Mouse (Mus musculus) intestine, embryonic 15.5 days (tissue): ENCODE data around the gene Etnk2. TPM values are rescaled to one million over a fixed set of nuclear protein-coding genes. Genes with fewer than 3 reads are reported as not detected.
"Not testable (repeated sequence)": the region's sequence is repeated elsewhere in the genome, so short reads cannot be mapped to it uniquely, and the experiment has no call there.

Experiments
- ATAC-seq: fragments of 200-750 bp; cut with Nextera tagmentation; 2 replicates; pipeline ENCODE4 v1.8.0; 2017; ENCODE audit warnings: moderate TSS enrichment, moderate library complexity
- H3K27ac ChIP-seq: fragments of 300-500 bp; sonication (generic); 2 replicates; pipeline ENCODE4 v1.5.1; 2015; ENCODE audit warnings: mild to moderate bottlenecking, inconsistent platforms
- H3K27me3 ChIP-seq: fragments of 300-500 bp; sonication (generic); replicated peaks from 2 replicates; pipeline ENCODE4 v1.6.1; 2015; ENCODE audit warnings: inconsistent platforms
- H3K36me3 ChIP-seq: fragments of 300-500 bp; sonication (generic); 2 replicates; pipeline ENCODE4 v1.6.1; 2015; ENCODE audit warnings: inconsistent platforms
- H3K4me1 ChIP-seq: fragments of 300-500 bp; sonication (generic); replicated peaks from 2 replicates; pipeline ENCODE4 v1.6.1; 2015; ENCODE audit warnings: inconsistent platforms
- H3K4me2 ChIP-seq: fragments of 300-500 bp; sonication (generic); replicated peaks from 2 replicates; pipeline ENCODE4 v1.6.1; 2015; ENCODE audit warnings: mild to moderate bottlenecking, inconsistent platforms
- H3K4me3 ChIP-seq: fragments of 300-500 bp; sonication (generic); replicated peaks from 2 replicates; pipeline ENCODE4 v1.5.1; 2015; ENCODE audit warnings: inconsistent platforms
- H3K9ac ChIP-seq: fragments of 300-500 bp; sonication (generic); 2 replicates; pipeline ENCODE4 v1.6.1; 2015; ENCODE audit warnings: inconsistent platforms
- H3K9me3 ChIP-seq: fragments of 300-500 bp; sonication (generic); 2 replicates; pipeline ENCODE4 v1.6.1; 2016; ENCODE audit warnings: inconsistent platforms
- WGBS: fragments of 180-500 bp; shearing (Covaris S2); methylation state at CpG from one replicate; pipeline ENCODE4 v1.1.7; 2015; 5-methylcytosine and 5-hydroxymethylcytosine counted together
- polyA plus RNA-seq: library from polyadenylated mRNA; unstranded; fragments of >200 nt; fragmentation: Nextera tagmentation; extraction: Ambion mirVana; gene quantifications from 2 replicates; pipeline ENCODE4 v1.2.1, GENCODE M21; 2015

Gene Etnk2
- polyA plus RNA-seq, 1 experiment from 2014 or later = 3.5 TPM

DNA sequence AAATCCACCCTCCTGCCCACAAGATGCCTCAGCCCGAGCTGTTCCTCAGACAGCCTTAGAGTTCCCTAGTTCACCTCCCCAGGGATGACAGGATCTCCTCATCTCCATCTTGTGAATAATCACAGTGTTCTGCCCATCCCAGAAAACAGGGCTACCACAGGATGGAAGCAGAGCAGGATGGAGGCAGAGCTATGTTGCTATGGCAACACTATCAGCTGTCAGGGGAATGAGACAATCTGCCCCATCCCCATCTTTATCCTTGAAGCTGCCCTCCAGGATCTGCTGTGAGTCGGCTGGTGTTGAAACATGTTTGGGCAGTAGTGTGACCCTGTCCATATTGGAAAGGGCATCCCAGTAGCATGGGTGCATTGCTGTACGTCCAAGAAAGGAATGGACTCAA is 32.2 kb upstream of the Etnk2 start:
- 72% methylated on average over 3 of the region's 3 CpGs for WGBS
- Histone ChIP-seq H3K4me3 (no peak overlapping the region), H3K27me3 (peaks cover 5% of the 10 kb centered on the region), H3K27ac (no peak overlapping the region), H3K4me2 (no peak overlapping the region), H3K9me3 (no peaks in the 10 kb centered on the region), H3K4me1 (peaks cover 8% of the 10 kb centered on the region), H3K9ac (no peak overlapping the region), H3K36me3 (no peaks in the 10 kb centered on the region)
- no peak for ATAC-seq

DNA sequence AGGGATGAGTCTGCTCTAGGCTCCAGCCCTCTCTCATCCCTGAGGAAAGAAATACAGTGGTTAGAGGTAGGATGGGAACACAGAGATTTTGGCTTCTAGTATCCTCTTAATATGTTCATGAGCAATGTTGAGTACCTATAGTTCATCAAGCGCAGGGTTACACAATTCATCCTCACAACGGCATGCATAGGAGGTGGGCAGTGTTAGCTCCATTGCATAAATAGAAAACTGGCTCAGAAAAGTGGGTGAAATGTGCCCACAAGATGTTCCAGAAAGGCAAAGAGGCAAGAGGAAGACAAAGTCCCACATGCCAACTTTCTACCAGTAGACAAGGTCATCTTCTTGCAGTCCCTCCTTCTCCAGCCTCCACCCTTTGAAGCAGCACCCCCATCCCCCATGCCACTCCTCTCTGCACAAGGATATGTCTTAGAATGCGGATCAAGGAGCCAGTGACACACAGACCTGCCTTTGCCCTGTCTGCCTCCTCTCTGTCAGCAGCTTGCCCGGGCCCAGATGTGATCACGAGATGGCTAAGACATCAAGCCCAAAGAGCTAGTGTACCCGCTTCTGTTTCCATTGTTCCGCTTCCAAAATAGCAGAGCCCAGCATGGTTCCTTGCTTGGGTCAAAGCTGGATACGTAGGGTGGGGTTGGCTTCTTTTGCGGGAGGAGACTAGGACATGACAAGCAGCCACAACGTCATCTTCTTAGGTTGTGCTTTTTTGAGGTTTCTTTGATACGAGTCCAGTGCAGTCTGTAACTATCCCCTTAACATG is 30.5 kb upstream of the Etnk2 start:
- Histone ChIP-seq H3K36me3 (no peaks in the 10 kb centered on the region), H3K9ac (no peak overlapping the region), H3K4me1 (peaks cover 8% of the 10 kb centered on the region), H3K9me3 (no peaks in the 10 kb centered on the region), H3K27me3 (peaks cover 5% of the 10 kb centered on the region), H3K4me3 (no peak overlapping the region), H3K4me2 (no peak overlapping the region), H3K27ac (no peak overlapping the region)
- ATAC-seq = no peak
- 91% methylated on average over 11 of the region's 11 CpGs for WGBS

DNA sequence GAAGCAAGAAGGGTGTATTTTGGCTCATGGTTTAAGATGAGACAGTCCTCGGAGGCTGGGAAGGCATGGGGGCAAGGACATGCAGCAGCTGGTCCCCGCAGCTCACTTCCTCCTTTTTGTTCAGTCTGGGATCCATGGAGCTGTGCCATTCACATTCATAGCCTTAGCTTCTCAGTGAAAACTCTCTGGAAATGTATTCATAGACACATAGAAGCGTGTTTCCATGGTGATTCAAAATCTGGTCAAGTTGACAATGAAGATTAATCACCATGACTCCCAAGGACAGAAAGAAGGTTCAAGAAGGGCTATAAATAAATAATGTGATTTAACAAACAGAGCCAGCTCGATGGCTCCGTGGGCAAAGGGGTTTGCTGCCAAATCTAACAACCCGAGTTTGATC is 29.4 kb upstream of the Etnk2 start:
- ATAC-seq = no peak
- WGBS = 78% methylated on average over 6 of the region's 6 CpGs
- Histone ChIP-seq H3K9me3 (no peaks in the 10 kb centered on the region), H3K4me1 (peaks cover 8% of the 10 kb centered on the region), H3K27me3 (peaks cover 5% of the 10 kb centered on the region), H3K9ac (no peak overlapping the region), H3K4me3 (no peak overlapping the region), H3K36me3 (no peaks in the 10 kb centered on the region), H3K27ac (no peak overlapping the region), H3K4me2 (no peak overlapping the region)

DNA sequence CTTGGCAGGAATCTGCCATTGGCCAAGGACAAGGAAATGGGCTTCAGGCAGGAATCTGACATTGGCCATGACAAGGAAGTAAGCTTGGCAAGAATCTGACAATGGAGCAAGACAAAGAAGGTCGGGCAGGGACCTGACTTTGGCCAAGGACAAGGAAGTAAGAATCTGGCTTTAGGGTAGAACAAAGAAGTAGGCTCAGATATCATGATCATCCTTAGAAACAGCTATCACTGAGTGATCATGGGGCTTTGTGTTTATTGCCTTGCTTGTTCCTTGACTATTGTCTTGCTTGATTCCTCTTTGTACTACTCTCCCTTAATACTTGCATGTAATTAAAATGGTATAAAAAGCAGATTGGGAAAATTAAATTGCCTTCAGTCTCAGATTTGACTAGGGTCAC is 23.0 kb upstream of the Etnk2 start:
- not testable (repeated sequence) for H3K36me3 ChIP-seq, H3K9ac ChIP-seq, H3K4me1 ChIP-seq, H3K27ac ChIP-seq, H3K9me3 ChIP-seq, H3K4me2 ChIP-seq, H3K4me3 ChIP-seq, ATAC-seq, H3K27me3 ChIP-seq
- WGBS = 63% methylated on average over 1 of the region's 1 CpGs

DNA sequence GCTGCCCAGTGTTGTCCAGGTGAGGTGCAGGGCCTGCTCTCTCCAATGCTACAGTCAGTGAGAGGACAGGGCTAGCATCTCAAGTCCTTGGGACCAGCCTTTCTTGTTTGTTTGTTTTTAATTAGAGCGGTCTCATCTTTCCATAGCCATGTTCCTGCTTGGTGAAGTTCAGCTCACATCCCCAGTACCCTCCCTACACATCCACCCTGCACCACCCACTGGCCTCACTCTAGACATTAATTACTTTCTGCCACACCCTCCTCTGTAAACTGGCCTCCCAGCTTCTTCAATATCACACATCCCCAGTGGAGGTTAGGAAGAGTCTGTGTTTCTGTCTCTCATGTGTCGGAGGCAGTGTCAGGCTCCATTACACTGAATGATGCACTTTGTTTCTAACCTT is 19.0 kb upstream of the Etnk2 start:
- WGBS = 88% methylated on average over 2 of the region's 2 CpGs
- H3K27me3 ChIP-seq = no peaks in the 10 kb centered on the region
- H3K9me3 ChIP-seq = no peaks in the 10 kb centered on the region
- H3K4me3 ChIP-seq = no peak overlapping the region
- H3K4me2 ChIP-seq = no peak overlapping the region
- no peak overlapping the region for H3K9ac ChIP-seq
- H3K36me3 ChIP-seq = no peaks in the 10 kb centered on the region
- H3K27ac ChIP-seq = no peak overlapping the region
- ATAC-seq = peak; percentile 46
- peaks cover 8% of the 10 kb centered on the region; the same call in 1 of the 2 replicates for H3K4me1 ChIP-seq

DNA sequence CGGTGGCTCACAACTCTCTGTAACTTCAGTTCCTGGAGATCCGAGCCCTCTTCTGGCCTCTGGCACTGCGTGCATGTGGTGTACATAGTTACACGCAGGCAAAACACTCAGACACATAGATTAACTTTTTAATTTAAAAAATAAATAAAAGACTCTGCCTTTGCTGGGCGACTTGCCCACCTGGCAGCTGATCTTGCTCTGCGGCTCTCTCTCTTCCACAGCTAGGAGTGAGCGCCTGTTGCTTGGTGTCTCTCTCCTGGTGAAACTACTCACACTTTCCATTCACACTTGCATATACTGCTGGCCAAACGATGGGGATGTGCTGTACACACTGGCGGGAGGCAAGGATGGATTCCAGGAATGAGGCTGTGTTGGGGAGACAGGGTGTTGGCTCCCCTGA is 16.8 kb upstream of the Etnk2 start:
- 78% methylated on average over 9 of the region's 9 CpGs for WGBS
- Histone ChIP-seq H3K4me3 (no peak overlapping the region), H3K4me2 (no peak overlapping the region), H3K27me3 (no peaks in the 10 kb centered on the region), H3K9ac (no peak overlapping the region), H3K9me3 (no peaks in the 10 kb centered on the region), H3K27ac (no peak overlapping the region), H3K4me1 (peaks cover 8% of the 10 kb centered on the region; the same call in 1 of the 2 replicates), H3K36me3 (no peaks in the 10 kb centered on the region)
- ATAC-seq = no peak

DNA sequence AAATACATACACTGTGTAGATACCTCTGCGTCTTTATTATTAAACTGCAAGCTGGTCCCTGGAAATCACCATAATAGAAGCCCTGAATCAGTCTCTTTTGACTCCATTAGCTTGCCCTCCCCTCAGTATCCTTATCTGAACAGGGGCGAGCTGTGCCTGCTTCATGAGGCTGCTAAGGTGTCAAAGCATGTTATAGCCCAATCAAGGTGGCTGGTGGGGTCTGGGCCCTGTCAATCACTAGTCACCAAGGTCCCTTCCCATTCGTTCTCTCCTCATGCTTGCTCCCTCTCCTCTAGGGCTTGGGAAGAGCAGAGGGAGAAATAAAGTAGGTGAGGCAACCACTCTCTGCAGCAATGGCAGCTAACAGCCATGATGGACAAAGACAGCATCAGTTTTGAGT is 16.1 kb upstream of the Etnk2 start:
- H3K36me3 ChIP-seq = no peaks in the 10 kb centered on the region
- no peak overlapping the region for H3K4me3 ChIP-seq
- 61% methylated on average over 3 of the region's 3 CpGs for WGBS
- H3K27ac ChIP-seq = no peak overlapping the region
- H3K27me3 ChIP-seq = no peaks in the 10 kb centered on the region
- peaks cover 8% of the 10 kb centered on the region; the same call in 1 of the 2 replicates for H3K4me1 ChIP-seq
- ATAC-seq = 0 out of 2 replicates have a peak, but pooled peaks have one; percentile 15
- no peak overlapping the region for H3K9ac ChIP-seq
- no peaks in the 10 kb centered on the region for H3K9me3 ChIP-seq
- no peak overlapping the region for H3K4me2 ChIP-seq

DNA sequence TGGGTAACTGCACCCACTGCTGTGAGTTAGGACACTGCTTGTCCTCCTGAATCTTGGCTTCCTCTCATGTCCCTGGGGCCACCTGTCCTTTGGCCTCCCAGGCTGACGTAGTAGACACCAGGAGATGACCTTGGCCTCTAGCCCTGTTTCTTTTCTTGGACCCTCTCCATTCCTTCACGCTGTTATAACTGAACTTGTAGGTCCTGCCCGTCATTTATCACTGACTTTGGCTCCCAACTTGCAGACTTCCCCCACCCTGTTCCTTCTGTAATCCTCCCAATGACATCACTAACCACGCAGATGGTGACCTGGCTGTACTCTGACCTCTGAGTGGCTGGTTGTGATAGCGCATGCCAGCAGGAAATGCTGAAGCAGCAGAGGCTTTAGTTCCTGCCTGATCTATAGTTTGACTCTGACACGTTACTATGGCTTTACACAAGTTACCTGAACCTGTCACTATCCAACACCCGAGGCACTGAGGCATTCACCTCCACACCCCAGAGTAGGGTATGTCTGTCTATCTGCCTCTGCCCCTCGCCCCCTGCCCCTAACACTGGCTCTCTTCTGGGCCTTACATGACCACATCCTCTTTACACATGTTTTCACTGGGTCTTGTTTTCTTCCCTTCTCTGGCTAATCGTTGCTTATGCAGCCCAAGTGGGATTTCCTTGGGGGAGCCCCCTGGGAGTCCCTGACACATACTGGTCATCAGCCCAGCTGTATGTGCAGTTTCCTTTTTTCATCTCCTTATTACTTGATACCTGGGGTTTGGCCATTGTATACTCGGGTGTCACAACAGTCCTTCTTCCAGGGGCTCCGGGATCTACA is 15.5 kb upstream of the Etnk2 start:
- H3K36me3 ChIP-seq = no peaks in the 10 kb centered on the region
- no peak overlapping the region for H3K4me3 ChIP-seq
- H3K27me3 ChIP-seq = no peaks in the 10 kb centered on the region
- no peaks in the 10 kb centered on the region for H3K9me3 ChIP-seq
- peaks cover 8% of the 10 kb centered on the region; the same call in 1 of the 2 replicates for H3K4me1 ChIP-seq
- no peak overlapping the region for H3K9ac ChIP-seq
- no peak overlapping the region for H3K4me2 ChIP-seq
- no peak overlapping the region for H3K27ac ChIP-seq
- ATAC-seq = peak; percentile 84
- 52% methylated on average over 11 of the region's 11 CpGs for WGBS

DNA sequence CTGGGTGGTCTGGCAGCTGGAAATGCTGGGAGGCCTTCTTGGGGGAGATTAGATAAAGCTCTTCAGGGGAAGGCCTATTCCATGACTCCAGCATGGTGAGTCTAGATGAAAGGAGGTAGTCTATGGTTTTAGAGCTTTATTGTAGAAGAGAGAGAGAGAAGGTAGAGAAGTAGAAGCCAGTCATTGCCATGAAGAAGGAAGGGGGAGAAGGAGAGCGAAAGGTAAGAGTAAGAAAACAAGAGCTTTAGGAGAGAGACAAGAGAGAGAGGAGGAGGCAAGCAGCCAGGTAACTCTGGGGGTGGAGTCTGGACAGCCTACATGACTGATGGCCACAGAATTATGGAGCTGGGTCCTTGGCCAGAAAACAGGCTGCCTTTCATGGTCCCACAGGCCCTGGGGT is 13.2 kb upstream of the Etnk2 start, which contains the start of gene Ren1:
Ren1 (plus strand) TSS at position 301 of the 400 bp plus-strand sequence.
- Histone ChIP-seq H3K9me3 (no peaks in the 10 kb centered on the region), H3K4me1 (peaks cover 6% of the 10 kb centered on the region; the same call in 1 of the 2 replicates), H3K4me3 (no peak within 1 kb of the TSS), H3K27me3 (no peaks in the 10 kb centered on the region), H3K4me2 (no peak within 1 kb of the TSS), H3K9ac (no peak within 1 kb of the TSS), H3K27ac (no peak within 1 kb of the TSS), H3K36me3 (no peaks in the 10 kb centered on the region)
- 83% methylated on average over 1 of the region's 1 CpGs for WGBS
- no peak for ATAC-seq

DNA sequence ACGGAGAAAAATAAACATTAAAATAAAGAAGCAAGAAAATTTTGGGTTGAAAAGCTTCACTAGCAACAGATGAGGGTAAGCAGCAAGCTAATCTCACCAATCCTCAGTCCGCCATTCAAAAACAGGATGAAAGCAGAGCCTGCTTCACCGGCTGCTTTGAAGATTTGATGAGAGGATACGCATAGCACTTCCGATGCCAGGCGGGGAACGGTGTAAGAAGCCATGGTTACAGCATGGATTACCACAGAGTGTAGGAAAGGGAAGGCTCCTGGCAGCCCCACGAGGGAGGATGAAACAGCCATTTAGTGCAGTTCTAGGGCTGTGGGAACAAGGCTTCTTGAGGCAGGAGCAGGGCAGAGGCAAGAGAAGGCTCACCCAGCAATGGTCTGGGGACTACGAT is 11.6 kb upstream of the Etnk2 start:
- H3K4me1 ChIP-seq = peaks cover 10% of the 10 kb centered on the region
- H3K4me3 ChIP-seq = no peak overlapping the region
- no peaks in the 10 kb centered on the region for H3K27me3 ChIP-seq
- no peaks in the 10 kb centered on the region for H3K9me3 ChIP-seq
- no peaks in the 10 kb centered on the region for H3K36me3 ChIP-seq
- no peak for ATAC-seq
- H3K9ac ChIP-seq = no peak overlapping the region
- H3K4me2 ChIP-seq = no peak overlapping the region
- WGBS = 55% methylated on average over 9 of the region's 9 CpGs
- H3K27ac ChIP-seq = no peak overlapping the region

DNA sequence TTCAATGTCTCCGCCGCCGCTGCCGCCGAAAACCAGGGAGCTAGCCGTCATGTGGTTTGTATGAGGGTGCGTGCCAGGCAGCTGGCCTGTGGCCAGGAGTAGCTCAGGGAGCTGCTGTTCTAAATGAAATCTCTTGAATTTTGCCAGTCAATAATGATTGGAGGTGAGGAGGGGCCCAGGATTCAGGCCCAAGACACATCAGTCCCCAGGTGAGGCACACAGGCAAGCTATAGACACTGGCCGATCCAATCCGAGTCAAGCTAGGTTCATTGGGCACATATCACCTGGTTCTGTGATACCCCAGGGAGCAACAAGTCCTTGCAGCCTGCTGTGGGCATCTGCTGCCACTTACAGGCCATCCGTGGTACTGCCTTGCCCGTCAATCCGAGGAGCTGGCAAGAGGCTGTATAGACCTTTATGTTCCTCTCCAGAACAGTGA is 10.0 kb upstream of the Etnk2 start:
- peak; percentile 48; the same call in 1 of the 2 replicates for ATAC-seq
- 46% methylated on average over 12 of the region's 12 CpGs for WGBS
- Histone ChIP-seq H3K36me3 (no peaks in the 10 kb centered on the region), H3K4me3 (no peak overlapping the region), H3K27me3 (no peaks in the 10 kb centered on the region), H3K9me3 (no peaks in the 10 kb centered on the region), H3K27ac (no peak overlapping the region), H3K4me2 (no peak overlapping the region), H3K9ac (no peak overlapping the region), H3K4me1 (peaks cover 3% of the 10 kb centered on the region; the same call in 1 of the 2 replicates)

DNA sequence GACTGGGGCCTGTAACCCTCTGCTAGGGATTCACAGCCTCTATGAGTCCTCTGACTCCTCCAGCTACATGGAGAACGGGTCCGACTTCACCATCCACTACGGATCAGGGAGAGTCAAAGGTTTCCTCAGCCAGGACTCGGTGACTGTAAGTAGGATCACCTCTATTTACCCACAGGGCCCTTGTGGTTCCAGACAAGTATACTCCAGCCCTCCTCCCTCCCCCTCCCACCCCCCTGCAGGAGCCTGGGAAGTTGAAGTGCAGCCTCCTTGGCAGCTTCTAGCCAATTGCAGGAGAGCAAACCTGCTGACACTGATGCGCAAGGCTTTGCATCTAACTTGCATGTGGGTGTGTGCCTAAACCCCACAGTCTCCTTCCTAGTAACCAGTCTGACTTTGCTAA is 7.9 kb upstream of the Etnk2 start:
- no peak for ATAC-seq
- no peak overlapping the region for H3K27ac ChIP-seq
- WGBS = 37% methylated on average over 5 of the region's 5 CpGs

More for the DNA sequence above, 7.9 kb upstream of the Etnk2 start:
- H3K4me2 ChIP-seq = no peak overlapping the region
- H3K4me1 ChIP-seq = peaks cover 3% of the 10 kb centered on the region; the same call in 1 of the 2 replicates
- H3K9me3 ChIP-seq = no peaks in the 10 kb centered on the region
- no peaks in the 10 kb centered on the region for H3K36me3 ChIP-seq
- no peak overlapping the region for H3K4me3 ChIP-seq
- H3K9ac ChIP-seq = no peak overlapping the region
- H3K27me3 ChIP-seq = 0 out of 2 replicates have a peak, but pooled peaks cover 3% of the 10 kb centered on the region
